Mouse (Mus musculus) hematopoietic stem cell, adult 5-6 weeks (primary cell): ENCODE data around the gene Cadps2. TPM values are rescaled to one million over a fixed set of nuclear protein-coding genes. Genes with fewer than 3 reads are reported as not detected.

ENCODE experiments used
- ATAC-seq, 2 experiments: fragments of 125-278 bp in 1 of 2; replicated peaks in 1 of 2; 2 replicates each; pipeline ENCODE4 v1.8.0; 2016 to 2017; ENCODE audit warnings: inconsistent platforms in 2 of 2, mild to moderate bottlenecking in 2 of 2, moderate number of reproducible peaks in 2 of 2, low read depth in 1 of 2, moderate TSS enrichment in 1 of 2; ENCODE audit not compliant: low FRiP score in 2 of 2, poor library complexity in 2 of 2, severe bottlenecking in 2 of 2, insufficient read depth in 1 of 2, low TSS enrichment in 1 of 2
- total RNA-seq: library from RNA; stranded (forward); fragments of 172-1452, 232-1000 nt; gene quantifications from 2 replicates; pipeline ENCODE4 v1.2.3, GENCODE M21; 2017

The Cadps2 gene
- total RNA-seq, 1 experiment from 2014 or later, result 17.5 TPM

DNA sequence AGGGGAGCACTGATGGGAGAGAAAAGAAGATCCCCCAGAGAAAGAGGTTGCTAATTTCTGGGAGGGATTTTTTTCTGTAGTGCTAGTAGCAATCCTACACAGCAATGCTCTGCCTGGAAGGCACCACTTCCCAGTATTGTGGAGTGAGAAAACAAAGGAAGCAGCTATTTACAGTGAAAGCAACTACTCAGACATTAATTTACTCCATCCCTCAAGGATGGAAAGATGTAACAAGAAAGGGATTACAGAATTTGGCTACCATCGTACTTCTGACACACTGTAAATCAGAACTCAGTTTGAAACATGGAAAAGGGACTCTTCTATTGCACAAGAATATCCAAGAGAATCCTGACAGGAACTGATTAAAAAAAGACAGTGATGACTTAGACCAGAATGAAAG is 29.1 kb downstream of the Cadps2 start:
- ATAC-seq, result no peak

DNA sequence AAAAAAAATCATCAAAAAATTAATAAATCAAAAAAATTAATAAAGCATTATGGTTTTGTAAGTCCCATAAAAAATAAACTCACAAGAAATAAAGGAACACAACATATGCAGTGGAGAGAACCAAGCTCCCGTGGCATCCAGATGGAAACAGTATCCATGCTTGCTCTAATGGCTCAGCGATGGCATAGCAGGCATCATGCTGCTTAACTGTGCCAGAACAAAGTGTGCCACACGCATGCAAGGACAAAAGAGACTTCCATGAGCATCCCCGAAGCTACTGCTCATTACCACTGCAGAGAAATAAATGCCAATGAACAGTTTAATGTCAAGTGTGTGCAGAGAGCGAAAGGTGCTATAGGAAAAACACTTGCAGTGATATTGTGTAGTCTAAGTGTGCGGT is 29.9 kb downstream of the Cadps2 start:
- ATAC-seq, result no peak

GRCm38 (mm10) chr6:23805333-23805732 is 33.9 kb downstream of the Cadps2 start:
- no peak for ATAC-seq

DNA sequence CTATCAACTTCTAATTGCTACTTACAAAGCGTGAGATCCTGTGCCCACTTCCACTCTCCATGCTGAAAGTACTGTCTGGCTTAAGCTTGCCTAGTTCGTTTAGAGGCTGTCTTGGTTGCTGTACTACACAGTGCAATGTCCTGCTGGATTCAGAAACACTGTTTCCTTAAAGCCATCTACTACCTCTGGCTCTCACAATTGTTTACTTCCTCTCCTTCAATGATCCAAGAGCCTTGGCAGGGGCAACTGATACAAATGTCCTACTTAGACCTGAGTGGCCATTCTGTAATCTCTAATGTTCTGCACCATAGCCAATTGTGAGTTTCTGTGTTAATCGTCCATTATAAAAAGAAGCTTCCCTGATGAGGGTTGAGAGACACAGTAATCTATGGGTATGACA is 47.4 kb downstream of the Cadps2 start:
- no peak for ATAC-seq

GRCm38 (mm10) chr6:23777641-23778040 is 61.6 kb downstream of the Cadps2 start:
- no peak for ATAC-seq

DNA sequence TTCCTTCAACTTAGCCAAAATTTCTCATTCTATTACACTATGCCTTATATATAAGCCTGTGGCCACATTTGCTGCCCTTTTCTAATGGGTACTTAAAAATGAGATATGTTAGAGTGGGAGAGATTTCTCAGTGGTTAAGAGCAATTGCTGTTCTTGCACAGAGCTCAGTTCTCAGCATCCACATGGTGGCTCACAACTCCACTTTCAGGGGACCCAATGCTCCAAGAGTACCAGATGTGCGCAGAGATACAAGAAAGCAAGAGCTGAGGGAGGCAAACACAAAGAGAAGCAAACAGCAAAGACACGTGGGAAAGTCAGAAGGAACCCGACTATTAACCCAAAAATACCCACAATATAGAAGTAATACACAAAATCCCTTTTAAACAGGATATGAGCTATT is 77.0 kb downstream of the Cadps2 start:
- ATAC-seq, result no peak

DNA sequence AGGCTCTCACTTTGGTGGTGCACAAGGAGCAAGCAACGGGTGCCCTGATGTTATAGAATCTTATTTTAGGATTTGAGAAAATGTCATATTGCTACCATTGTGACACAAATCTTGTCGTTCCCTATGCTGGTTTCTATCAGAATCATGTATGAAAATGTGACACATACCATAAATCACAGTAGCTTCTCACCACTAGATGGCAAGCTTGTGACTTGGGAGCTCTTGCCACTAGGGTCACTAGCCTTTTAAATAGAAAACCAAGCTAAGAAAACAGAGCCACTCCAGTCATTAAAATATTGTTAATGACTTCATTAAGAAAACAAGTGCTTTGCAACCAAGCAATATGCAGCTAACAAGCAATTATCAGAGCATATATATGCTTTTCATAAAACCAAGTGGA is 81.0 kb downstream of the Cadps2 start:
- ATAC-seq, result no peak

GRCm38 (mm10) chr6:23748823-23749222 is 90.4 kb downstream of the Cadps2 start:
- no peak for ATAC-seq

DNA sequence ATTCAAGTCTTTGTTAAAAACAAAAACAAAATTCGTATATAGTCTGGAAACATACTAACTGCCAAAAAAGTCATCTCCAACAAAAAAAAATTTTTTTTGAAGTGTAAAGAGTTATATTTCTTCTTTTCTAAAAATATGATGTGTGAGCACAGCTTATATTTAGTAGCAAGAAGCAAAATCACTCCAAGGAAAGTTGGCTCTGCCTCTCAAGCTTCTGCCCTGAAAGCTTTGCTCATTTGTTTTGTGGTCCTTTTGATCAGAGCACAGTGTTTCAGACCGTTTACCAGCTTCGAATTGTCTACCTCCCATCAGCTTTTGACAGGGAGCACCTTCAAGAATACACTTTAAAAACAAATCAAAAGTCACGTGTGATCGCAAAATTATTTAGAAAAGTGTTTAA is 99.2 kb downstream of the Cadps2 start:
- no peak for ATAC-seq

GRCm38 (mm10) chr6:23732750-23733149 is 106.5 kb downstream of the Cadps2 start:
- no peak for ATAC-seq

DNA sequence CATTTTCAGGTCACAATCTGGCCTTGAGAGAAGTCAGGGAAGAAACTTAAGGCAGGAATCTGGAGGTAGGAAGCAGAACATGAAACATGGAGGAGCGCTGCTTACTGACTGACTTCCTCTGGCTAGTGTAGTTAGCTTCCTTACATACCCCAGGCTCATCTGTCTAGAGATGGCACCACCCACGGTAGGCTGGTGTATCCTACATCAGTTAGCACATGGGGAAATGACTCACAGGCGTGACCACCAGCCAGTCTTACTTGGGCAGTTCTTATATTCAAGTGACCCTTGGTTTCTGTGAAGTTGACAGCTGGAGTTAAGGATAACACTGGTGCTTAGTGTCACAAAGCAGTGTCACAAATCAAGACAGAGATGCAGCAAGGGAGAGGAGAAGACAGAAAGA is 110.6 kb downstream of the Cadps2 start:
- no peak for ATAC-seq

GRCm38 (mm10) chr6:23723697-23724096 is 115.5 kb downstream of the Cadps2 start:
- no peak; a peak in 1 of 4 replicates for ATAC-seq

GRCm38 (mm10) chr6:23720401-23720800 is 118.8 kb downstream of the Cadps2 start:
- no peak for ATAC-seq

GRCm38 (mm10) chr6:23707506-23707905 is 131.7 kb downstream of the Cadps2 start:
- ATAC-seq, result no peak

- ATAC-seq, result no peak
These were observed 138.3 kb downstream of the Cadps2 start for GRCm38 (mm10) chr6:23700879-23701278.

DNA sequence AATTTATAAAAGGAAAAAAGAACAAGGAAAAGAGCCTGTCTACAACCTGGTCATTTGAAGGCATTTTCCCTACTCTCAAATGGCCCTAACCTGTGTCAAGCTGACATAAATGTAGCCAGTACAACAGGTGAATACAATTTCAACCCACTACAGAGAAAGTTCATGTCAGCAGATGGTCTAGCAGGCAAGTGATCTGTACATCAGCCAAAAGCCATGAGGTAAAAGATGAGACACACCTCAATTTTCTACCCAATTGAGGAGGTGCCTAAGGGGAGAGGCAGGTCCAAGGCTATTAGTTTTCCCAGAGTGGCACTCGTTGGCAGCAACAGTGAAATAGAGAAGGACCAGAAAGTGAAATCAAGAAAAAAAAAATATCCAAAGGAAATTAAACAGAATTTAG is 161.0 kb downstream of the Cadps2 start:
- no peak for ATAC-seq

DNA sequence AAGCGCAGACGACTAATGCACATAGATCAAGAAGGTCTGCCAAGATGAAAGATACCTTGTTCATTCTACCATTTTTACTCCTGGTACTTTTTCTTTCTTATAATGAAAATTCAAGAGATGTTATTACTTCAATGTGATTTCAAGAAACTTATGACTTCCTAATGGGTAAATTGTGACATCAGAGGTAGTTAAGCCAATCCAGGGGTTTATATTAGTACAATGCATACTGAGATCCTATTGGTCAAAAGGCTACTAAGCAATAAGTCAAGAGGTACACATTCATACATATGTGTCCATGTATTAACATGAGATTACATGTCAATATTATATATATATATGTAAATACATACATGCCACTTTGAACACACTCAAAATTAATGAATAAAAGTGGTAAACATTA is 184.2 kb downstream of the Cadps2 start, which contains the start of gene Rnf148:
TSS of gene Rnf148 (minus strand) at position 101 of the 400 bp plus-strand sequence.
- ATAC-seq, result no peak

DNA sequence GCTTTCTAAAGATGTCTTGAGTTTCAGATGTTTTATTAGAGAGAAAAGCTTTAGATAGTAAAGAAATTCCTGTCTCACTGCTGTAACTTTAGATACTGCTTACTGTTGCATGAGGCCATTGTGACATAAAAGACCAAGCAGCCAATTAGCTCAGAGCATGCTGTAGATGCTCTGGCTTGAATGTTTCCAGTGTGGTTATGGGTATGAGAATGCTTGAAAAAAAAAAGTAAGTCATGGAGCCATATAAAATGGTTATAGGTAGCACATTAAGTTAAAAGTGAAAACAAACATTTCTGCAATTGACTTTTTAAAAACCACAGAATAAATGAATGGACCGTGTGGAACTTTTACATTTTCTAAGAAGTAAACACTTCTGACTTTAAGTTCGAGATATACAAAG is 189.0 kb downstream of the Cadps2 start, which contains the start of gene Rnf133:
TSS of gene Rnf133 (minus strand) at position 101 of the 400 bp plus-strand sequence.
- no peak for ATAC-seq

- ATAC-seq, result peak; percentile 95 to 96
These were observed 190.5 kb downstream of the Cadps2 start for GRCm38 (mm10) chr6:23648732-23649131.
